Mouse (Mus musculus) heart, adult 2 months (tissue): Measurements from ENCODE around the gene Sh2d7. TPM values are rescaled to one million over a fixed set of nuclear protein-coding genes. Genes with fewer than 3 reads are reported as not detected.
"Not testable (repeated sequence)": the region's sequence is repeated elsewhere in the genome, so short reads cannot be mapped to it uniquely, and the experiment has no call there.

Source experiments
- DNase-seq, 2 experiments: peaks; one replicate each; pipeline ENCODE4 v3.0.0; 2021
- H3K27ac ChIP-seq: fragments of 200-600 bp; 2 replicates; pipeline ENCODE4 v1.8.1; 2022
- H3K27me3 ChIP-seq: fragments of 200-500 bp; 2 replicates; pipeline ENCODE4 v1.6.1; 2012; ENCODE audit warnings: mild to moderate bottlenecking, low read length, inconsistent platforms, mixed read lengths; ENCODE audit not compliant: control insufficient read depth, insufficient read depth
- H3K36me3 ChIP-seq: fragments of 200-500 bp; 2 replicates; pipeline ENCODE4 v1.6.1; 2012; ENCODE audit warnings: low read length, inconsistent platforms; ENCODE audit not compliant: control insufficient read depth, insufficient read depth
- H3K4me1 ChIP-seq: fragments of 200-500 bp; 2 replicates; pipeline ENCODE4 v1.6.1; 2011; ENCODE audit warnings: low read length; ENCODE audit not compliant: control insufficient read depth, insufficient read depth
- H3K4me3 ChIP-seq: fragments of 200-600 bp; 2 replicates; pipeline ENCODE4 v1.8.1; 2022
- H3K79me2 ChIP-seq: fragments of 200-500 bp; replicated peaks from 2 replicates; pipeline ENCODE4 v1.6.1; 2012; ENCODE audit warnings: mild to moderate bottlenecking, inconsistent platforms, low read length, moderate library complexity, mixed read lengths; ENCODE audit not compliant: control insufficient read depth, insufficient read depth
- H3K9ac ChIP-seq: fragments of 200-500 bp; 2 replicates; pipeline ENCODE4 v1.6.1; 2012; ENCODE audit warnings: low read depth, mild to moderate bottlenecking, control low read depth, inconsistent platforms, low read length, mixed read lengths
- CTCF ChIP-seq: fragments of 200-600 bp; IDR thresholded peaks from 2 replicates; pipeline ENCODE4 v1.8.1; 2022; ENCODE audit warnings: antibody characterized with exemption, mild to moderate bottlenecking, moderate library complexity
- EP300 ChIP-seq: fragments of 200-500 bp; IDR thresholded peaks from 2 replicates; pipeline ENCODE4 v1.6.1; 2011; ENCODE audit warnings: low read depth, low read length, control low read depth; ENCODE audit not compliant: insufficient read depth
- POLR2A ChIP-seq: fragments of 200-500 bp; IDR thresholded peaks from 2 replicates; pipeline ENCODE4 v1.6.1; 2011; ENCODE audit warnings: mild to moderate bottlenecking, low read depth, low read length, control low read depth; ENCODE audit not compliant: insufficient read depth
- WGBS: fragments of 180-500 bp; shearing (Covaris S2); methylation state at CpG from one replicate; pipeline ENCODE4 v1.1.7; 2018; 5-methylcytosine and 5-hydroxymethylcytosine counted together
- intact Hi-C: fragments of 180-260 bp; cut with DNase I; formaldehyde crosslinking; loops from one replicate; pipeline ENCODE4 v1.15.1; 2025
- polyA plus RNA-seq: library from polyadenylated mRNA; depleted of rRNA; stranded (reverse); fragments of >200 nt; gene quantifications from 2 replicates; pipeline ENCODE4 v1.2.3, GENCODE M21; 2012
- total RNA-seq, 2 experiments: library from RNA; stranded (reverse); gene quantifications; 2 replicates each; pipeline ENCODE4 v1.2.3; 2021

Gene Sh2d7
- total and polyA plus RNA-seq, 3 experiments, result 0.08 TPM; not detected in 2

GRCm38 (mm10) chr9:54560831-54561601 is 22.2 kb downstream of the Sh2d7 start:
- TF ChIP-seq CTCF, result no peak
- no peak for TF ChIP-seq POLR2A
- no peak for TF ChIP-seq EP300
- H3K27me3 ChIP-seq, result no peaks in the 10 kb centered on the region
- H3K79me2 ChIP-seq, result no peaks in the 10 kb centered on the region
- peaks cover 2% of the 10 kb centered on the region for H3K4me1 ChIP-seq
- H3K27ac ChIP-seq, result no peak overlapping the region
- DNase-seq, result no peak
- no peak overlapping the region for H3K4me3 ChIP-seq
- H3K9ac ChIP-seq, result no peak overlapping the region
- no peaks in the 10 kb centered on the region for H3K36me3 ChIP-seq
- 84% methylated on average over 8 of the region's 8 CpGs for WGBS
- intact Hi-C loops, result loop anchor here (2.0 to 5.0 kb wide), 2 partner anchors 26 to 116 kb away; partner anchors contain the start of gene Idh3a

DNA sequence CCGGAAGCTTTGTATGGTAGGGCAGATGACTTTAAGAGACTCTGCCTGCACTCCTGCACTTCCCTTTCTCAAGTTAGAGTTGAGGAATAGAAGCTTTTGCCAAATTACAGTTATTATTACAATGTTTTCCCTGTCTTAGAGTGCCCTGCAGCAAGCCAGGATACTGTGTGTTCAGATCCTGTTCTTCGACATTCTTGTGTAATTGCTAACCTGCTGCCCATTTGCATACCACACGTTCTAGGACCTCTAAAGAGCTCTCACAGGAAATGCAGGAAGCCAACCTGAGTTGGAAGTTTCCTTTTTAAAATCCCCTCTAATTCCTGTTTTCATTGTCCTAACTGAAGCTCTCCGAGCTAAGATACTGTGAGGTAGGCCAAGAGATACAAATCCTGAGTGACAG is 28.2 kb downstream of the Sh2d7 start:
- no peak for DNase-seq
- no peak overlapping the region for H3K4me3 ChIP-seq
- H3K9ac ChIP-seq, result no peak overlapping the region
- TF ChIP-seq CTCF, result no peak
- no peak for TF ChIP-seq POLR2A
- no peak for TF ChIP-seq EP300
- H3K79me2 ChIP-seq, result no peaks in the 10 kb centered on the region
- intact Hi-C loops, result no loop called here
- no peaks in the 10 kb centered on the region for H3K4me1 ChIP-seq
- WGBS, result 30% methylated on average over 4 of the region's 4 CpGs
- no peaks in the 10 kb centered on the region for H3K27me3 ChIP-seq
- no peak overlapping the region for H3K27ac ChIP-seq
- H3K36me3 ChIP-seq, result no peaks in the 10 kb centered on the region

GRCm38 (mm10) chr9:54568732-54569131 is 29.9 kb downstream of the Sh2d7 start:
- Histone ChIP-seq H3K36me3 (no peaks in the 10 kb centered on the region), H3K27ac (no peak overlapping the region), H3K9ac (no peak overlapping the region), H3K4me1 (no peaks in the 10 kb centered on the region), H3K4me3 (no peak overlapping the region), H3K79me2 (no peaks in the 10 kb centered on the region), H3K27me3 (no peaks in the 10 kb centered on the region)
- no peak for DNase-seq
- intact Hi-C loops, result no loop called here
- TF ChIP-seq POLR2A (no peak), EP300 (no peak), CTCF (no peak)
- 32% methylated on average over 2 of the region's 2 CpGs for WGBS

DNA sequence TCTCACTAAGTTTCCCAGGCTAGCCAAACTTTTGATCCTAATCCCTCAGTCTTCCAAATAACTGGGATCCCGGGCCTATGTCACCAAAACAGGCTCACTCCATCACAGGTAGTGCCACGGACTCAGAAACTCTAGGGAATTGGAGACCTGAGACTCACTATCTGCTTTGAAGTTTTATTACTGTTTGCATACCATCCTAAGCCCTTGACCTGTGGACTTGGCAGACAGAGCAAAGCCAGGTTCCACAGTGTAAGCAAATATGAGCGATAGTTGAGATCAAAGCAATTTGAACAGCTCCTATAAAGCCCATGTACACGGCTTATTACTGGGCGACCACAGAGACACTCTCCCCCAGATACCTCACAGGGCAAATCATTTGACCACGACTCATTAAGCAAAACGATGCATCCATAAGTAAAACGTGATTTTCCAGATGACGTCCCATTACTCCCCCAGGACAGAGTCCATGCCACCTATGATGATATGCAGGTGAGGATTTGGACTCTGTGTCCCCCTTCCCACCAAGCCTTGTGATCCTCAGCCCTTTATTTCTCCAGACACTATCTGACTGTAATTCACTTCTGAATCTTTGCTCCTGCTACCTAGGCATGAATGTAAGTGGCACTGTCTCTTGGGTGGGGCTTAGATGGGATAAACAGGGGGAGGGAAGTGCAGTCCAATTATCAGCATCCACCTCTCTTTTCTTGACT is 32.5 kb downstream of the Sh2d7 start:
- intact Hi-C loops, result no loop called here

DNA sequence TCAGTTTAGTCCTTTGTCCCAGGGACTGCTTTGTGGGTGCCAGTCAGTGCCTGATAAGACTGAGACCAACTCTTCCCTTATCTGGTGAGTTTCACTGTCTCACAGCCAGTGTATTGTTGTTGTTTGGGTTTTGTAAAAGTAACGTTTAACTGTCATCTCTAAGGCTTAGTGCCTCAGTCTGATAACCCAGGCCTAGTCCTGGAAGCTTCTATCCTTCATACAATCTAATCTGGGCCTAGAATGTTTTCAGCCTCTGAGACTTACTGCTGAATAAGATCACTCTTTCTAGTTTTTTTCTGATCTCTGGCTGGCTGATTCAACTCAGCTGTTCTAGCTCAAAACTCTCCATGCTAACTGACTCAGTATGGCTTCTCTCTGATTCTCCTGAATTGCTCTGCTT is 44.9 kb downstream of the Sh2d7 start:
- H3K4me1 ChIP-seq, result peaks cover 2% of the 10 kb centered on the region
- 8% methylated on average over 1 of the region's 1 CpGs for WGBS
- H3K36me3 ChIP-seq, result no peaks in the 10 kb centered on the region
- TF ChIP-seq POLR2A (no peak), EP300 (no peak), CTCF (no peak)
- intact Hi-C loops, result loop anchor here (2.0 kb wide), 1 partner anchor 81 kb away; no protein-coding TSS in a partner anchor
- no peak overlapping the region for H3K4me3 ChIP-seq
- no peak for DNase-seq
- peaks cover 1% of the 10 kb centered on the region; the same call in 1 of the 2 replicates for H3K79me2 ChIP-seq
- no peak overlapping the region for H3K9ac ChIP-seq
- H3K27ac ChIP-seq, result no peak overlapping the region
- no peaks in the 10 kb centered on the region for H3K27me3 ChIP-seq

More for the DNA sequence above, 32.5 kb downstream of the Sh2d7 start:
- no peak for DNase-seq
- TF ChIP-seq EP300 (no peak), POLR2A (no peak), CTCF (no peak)
- WGBS, result 76% methylated on average over 9 of the region's 9 CpGs
- Histone ChIP-seq H3K9ac (no peak overlapping the region), H3K36me3 (no peaks in the 10 kb centered on the region), H3K4me1 (no peaks in the 10 kb centered on the region), H3K27me3 (no peaks in the 10 kb centered on the region), H3K4me3 (no peak overlapping the region), H3K79me2 (no peaks in the 10 kb centered on the region), H3K27ac (no peak overlapping the region)

DNA sequence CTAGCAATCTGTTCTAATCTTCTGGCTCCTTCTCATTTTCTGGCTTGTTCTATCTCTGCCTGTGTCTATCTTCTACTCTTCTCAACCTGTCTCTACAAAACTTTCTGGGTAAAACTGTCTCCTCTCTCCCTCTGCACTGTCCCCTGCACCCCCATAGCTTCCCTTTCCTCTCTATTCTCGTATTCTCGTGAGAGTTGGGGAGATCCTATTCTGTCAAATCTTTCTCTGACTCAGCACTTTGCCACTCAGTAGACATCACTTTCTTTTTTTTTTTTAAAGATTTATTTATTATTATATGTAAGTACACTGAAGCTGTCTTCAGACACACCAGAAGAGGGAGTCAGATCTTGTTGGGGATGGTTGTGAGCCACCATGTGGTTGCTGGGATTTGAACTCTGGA is 45.3 kb downstream of the Sh2d7 start:
- not testable (repeated sequence) for H3K4me3 ChIP-seq, H3K27me3 ChIP-seq, H3K79me2 ChIP-seq, H3K36me3 ChIP-seq, H3K9ac ChIP-seq, H3K4me1 ChIP-seq, H3K27ac ChIP-seq, DNase-seq
- intact Hi-C loops, result loop anchor here (2.0 kb wide), 1 partner anchor 81 kb away; no protein-coding TSS in a partner anchor
- WGBS, result 78% methylated on average over 2 of the region's 2 CpGs
